ENCODE assay signal across 17 mouse cellular contexts in the genomic region with DNA sequence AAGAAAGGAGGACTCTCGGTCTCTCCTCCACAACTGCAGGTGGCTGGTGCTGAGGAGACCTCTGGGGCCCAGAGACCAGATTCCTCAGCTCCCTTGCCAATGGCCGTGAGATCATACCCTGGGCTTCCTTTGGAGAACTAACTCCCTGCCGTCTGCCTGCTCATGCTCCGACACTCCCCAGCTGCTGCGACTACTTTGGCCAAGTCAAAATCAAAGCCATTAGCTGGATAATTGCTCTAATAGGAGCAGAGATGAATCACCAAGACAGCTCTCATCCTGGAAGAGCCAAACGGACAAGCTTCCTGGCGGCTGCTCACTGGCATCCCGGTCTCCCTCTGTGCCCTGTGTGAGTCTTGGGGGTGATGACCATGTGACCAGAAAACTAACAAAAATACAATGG.
DNase-seq lines count a peak whose midpoint lies in the region; ATAC-seq lines count a peak whose summit lies in the region.
"Had no signal": no experiment of that assay in that cellular context is flagged by ENCODE, and none has a peak within 500 bp of the region (broad histone marks: within the 10 kb centered on the region; RNA-seq: fewer than 3 reads in every experiment).

No protein-coding gene starts in this region.

- no peak overlapping the region for H3K4me3 ChIP-seq in kidney, embryonic 16.5 days (ENCODE audit: low read length)
- H3K4me3 ChIP-seq: hindbrain, embryonic 15.5 days; layer of hippocampus, adult 2 months; limb, embryonic 12.5 days; midbrain, embryonic 15.5 days had no signal

- no peaks in the 10 kb centered on the region for H3K36me3 ChIP-seq in kidney, embryonic 16.5 days (ENCODE audit: insufficient read depth, low read length)
- H3K36me3 ChIP-seq: hindbrain, embryonic 15.5 days; limb, embryonic 12.5 days; midbrain, embryonic 15.5 days had no signal

- ATAC-seq in kidney, embryonic 16.5 days (ENCODE audit: low FRiP score, low TSS enrichment) = 0 out of 2 replicates have a peak, but pooled peaks have one; percentile 23
- ATAC-seq: activated CD4-positive, CD25-positive, alpha-beta regulatory T cell, adult 4 months; forebrain, embryonic 16.5 days; lung, postnatal 0 days; midbrain, embryonic 15.5 days had no signal

- H3K4me2 ChIP-seq in kidney, embryonic 16.5 days (replicated peaks; ENCODE audit: low read depth, low read length) = no peak overlapping the region
- H3K4me2 ChIP-seq: hindbrain, embryonic 15.5 days; limb, embryonic 12.5 days; midbrain, embryonic 15.5 days had no signal

- no peaks in the 10 kb centered on the region for H3K9me3 ChIP-seq in kidney, embryonic 16.5 days (ENCODE audit: low read length)
- H3K9me3 ChIP-seq: hindbrain, embryonic 15.5 days; limb, embryonic 12.5 days; midbrain, embryonic 15.5 days had no signal

- H3K27me3 ChIP-seq in kidney, embryonic 16.5 days (ENCODE audit: insufficient read depth, low read length) = no peaks in the 10 kb centered on the region
- H3K27me3 ChIP-seq: hindbrain, embryonic 15.5 days; limb, embryonic 12.5 days; midbrain, embryonic 15.5 days had no signal

- intact Hi-C loops in heart, postnatal 10 days (cut with DNase I) = no loop called here

- no peak overlapping the region for H3K9ac ChIP-seq in kidney, embryonic 16.5 days (replicated peaks; ENCODE audit: low read length)
- H3K9ac ChIP-seq: hindbrain, embryonic 15.5 days; limb, embryonic 12.5 days; liver, embryonic 14.5 days; midbrain, embryonic 15.5 days had no signal

- 17% methylated on average over 8 of the region's 8 CpGs for WGBS in kidney, embryonic 16.5 days

- no peaks in the 10 kb centered on the region for H3K4me1 ChIP-seq in kidney, embryonic 16.5 days (ENCODE audit: insufficient read depth, low read length)
- H3K4me1 ChIP-seq: limb, embryonic 12.5 days; midbrain, embryonic 15.5 days had no signal

- no peak overlapping the region for H3K27ac ChIP-seq in kidney, embryonic 16.5 days (ENCODE audit: low read length)
- H3K27ac ChIP-seq: hindbrain, embryonic 15.5 days; layer of hippocampus, adult 2 months; limb, embryonic 12.5 days; liver, embryonic 14.5 days; midbrain, embryonic 15.5 days had no signal

- DNase-seq in gastrocnemius, postnatal 10 days = peak; percentile 15
- DNase-seq in gastrocnemius, adult 8-10 months (ENCODE audit: low spot score in 2 of 2) = no peak
- DNase-seq in kidney, adult 18-20 months = no peak
- DNase-seq in Muller cell, postnatal 12 days (ENCODE audit: inconsistent ontology term) = peak; percentile 82
- peak; percentile 62 to 63 for DNase-seq in heart, postnatal 10 days
- DNase-seq in adrenal gland, adult (ENCODE audit: inconsistent age in 2 of 2, low spot score in 1 of 2) = no peak
- no peak for DNase-seq in thymus, postnatal 14 days
- DNase-seq: cerebellum, adult 11 months had no signal

Comparison
In these comparisons a context has a peak if more than half of its experiments do, and no peak if none do; other contexts are left out.
1. DNase-seq: peak in gastrocnemius, postnatal 10 days (single experiment), Muller cell, postnatal 12 days (single experiment) and heart, postnatal 10 days (2 of 2); none in gastrocnemius, adult 8-10 months (0 of 2), kidney, adult 18-20 months (single experiment), adrenal gland, adult (0 of 2) and thymus, postnatal 14 days (single experiment).